Mouse (Mus musculus) midbrain, embryonic 16.5 days (tissue): ENCODE results near the gene Usp32. TPM values are rescaled to one million over a fixed set of nuclear protein-coding genes. Genes with fewer than 3 reads are reported as not detected.

Experiments used
- polyA plus RNA-seq: library from polyadenylated mRNA; unstranded; fragments of >200 nt; fragmentation: Nextera tagmentation; extraction: Ambion mirVana; gene quantifications from 2 replicates; pipeline ENCODE4 v1.2.1, GENCODE M21; 2015

Gene Usp32
- polyA plus RNA-seq, 1 experiment from 2014 or later: 13.4 TPM

Other genes starting within 250 kb of the Usp32 start
- gene Znhit3, start 223.8 kb downstream of the Usp32 start, polyA plus RNA-seq: 63.4 and 64.2 TPM in 2 replicates
- 3.6 and 5.7 TPM in 2 replicates for gene Car4, start 182.4 kb downstream of the Usp32 start, polyA plus RNA-seq
- 0.44 and 0.48 TPM in 2 replicates for gene 1700125H20Rik, start 30.2 kb upstream of the Usp32 start, polyA plus RNA-seq
- 44.5 and 46.7 TPM in 2 replicates for gene Appbp2, start 95.0 kb upstream of the Usp32 start, polyA plus RNA-seq
- 14.3 and 14.6 TPM in 2 replicates for gene Ppm1d, start 171.1 kb upstream of the Usp32 start, polyA plus RNA-seq
- gene Bcas3, start 213.0 kb upstream of the Usp32 start, polyA plus RNA-seq: 30.9 and 33.3 TPM in 2 replicates